Mouse (Mus musculus) cerebellum, adult 2 months (tissue): ENCODE measurements around the gene Dbr1. TPM values are rescaled to one million over a fixed set of nuclear protein-coding genes. Genes with fewer than 3 reads are reported as not detected.

Experiments used
- DNase-seq, 2 experiments: peaks; one replicate each; pipeline ENCODE4 v3.0.0; 2021
- H3K27ac ChIP-seq: fragments of 200-500 bp; 2 replicates; pipeline ENCODE4 v1.5.1; 2012; ENCODE audit warnings: low read length, control low read depth, inconsistent platforms; ENCODE audit not compliant: insufficient read depth
- H3K27me3 ChIP-seq: fragments of 200-500 bp; 2 replicates; pipeline ENCODE4 v1.6.1; 2012; ENCODE audit warnings: inconsistent platforms, mild to moderate bottlenecking, low read length, moderate library complexity; ENCODE audit not compliant: control insufficient read depth, insufficient read depth
- H3K4me1 ChIP-seq: fragments of 200-500 bp; 2 replicates; pipeline ENCODE4 v1.6.1; 2011; ENCODE audit warnings: low read length; ENCODE audit not compliant: control insufficient read depth, insufficient read depth
- H3K4me3 ChIP-seq: fragments of 200-500 bp; replicated peaks from 2 replicates; pipeline ENCODE3; 2011; ENCODE audit warnings: mild to moderate bottlenecking, low read depth, low read length, control low read depth; ENCODE audit not compliant: insufficient read depth
- CTCF ChIP-seq: fragments of 200-500 bp; IDR thresholded peaks from 2 replicates; pipeline ENCODE4 v1.5.1; 2011; ENCODE audit warnings: low read depth, mild to moderate bottlenecking, control low read depth, low read length, moderate library complexity, borderline replicate concordance; ENCODE audit not compliant: insufficient read depth
- POLR2A ChIP-seq: fragments of 200-500 bp; IDR thresholded peaks from 2 replicates; pipeline ENCODE4 v1.6.1; 2011; ENCODE audit warnings: low read length, control low read depth, borderline replicate concordance; ENCODE audit not compliant: insufficient read depth
- WGBS: fragments of 180-500 bp; shearing (Covaris S2); methylation state at CpG from one replicate; pipeline ENCODE4 v1.1.7; 2018; 5-methylcytosine and 5-hydroxymethylcytosine counted together
- polyA plus RNA-seq: library from polyadenylated mRNA; depleted of rRNA; stranded (reverse); fragments of >200 nt; gene quantifications from 2 replicates; pipeline ENCODE4 v1.2.3, GENCODE M21; 2012; rRNA removed

The Dbr1 gene
- polyA plus RNA-seq, 1 experiment, result 14.2 TPM

DNA sequence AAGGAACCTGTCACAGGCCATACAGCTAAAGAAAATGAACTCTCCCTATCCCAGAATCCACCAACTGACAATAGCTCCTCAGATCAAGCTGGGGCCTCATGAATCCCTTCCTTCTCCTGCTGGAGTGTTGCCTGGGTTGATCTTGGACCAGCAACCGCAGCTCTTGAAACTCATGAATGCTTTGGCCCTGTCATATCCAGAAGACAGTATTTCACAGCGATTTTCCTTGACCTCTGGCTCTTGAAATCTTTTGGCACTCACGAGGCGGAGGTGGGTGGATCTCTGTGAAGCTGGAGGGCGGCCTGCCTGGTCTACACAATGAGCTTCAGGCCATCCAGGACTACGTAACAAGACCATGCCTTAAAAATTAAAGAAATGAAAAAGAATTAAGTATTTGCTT is 48.5 kb downstream of the Dbr1 start:
- H3K27me3 ChIP-seq, result no peaks in the 10 kb centered on the region
- 62% methylated on average over 6 of the region's 6 CpGs for WGBS
- DNase-seq, result no peak
- TF ChIP-seq CTCF (no peak), POLR2A (no peak)
- H3K4me1 ChIP-seq, result no peaks in the 10 kb centered on the region
- no peak overlapping the region for H3K4me3 ChIP-seq
- H3K27ac ChIP-seq, result no peak overlapping the region

DNA sequence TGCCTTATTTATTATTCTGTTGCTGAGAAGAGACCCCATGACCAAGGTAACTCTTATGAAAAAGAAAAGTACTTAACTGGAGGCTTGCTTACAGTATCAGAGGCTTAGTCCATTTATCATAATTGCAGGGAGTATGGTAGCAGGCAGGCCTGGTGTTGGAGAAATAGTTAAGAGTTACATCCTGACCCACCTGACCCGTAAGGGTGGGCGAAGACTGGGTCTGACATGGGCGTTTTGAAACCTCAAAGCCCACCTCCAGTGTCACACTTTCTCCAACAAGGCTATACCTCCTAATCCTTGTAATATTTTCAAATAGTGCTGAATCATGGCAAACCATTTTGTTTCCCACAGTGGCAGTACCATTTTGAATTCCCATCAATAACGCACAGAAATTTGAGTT is 53.0 kb downstream of the Dbr1 start:
- TF ChIP-seq POLR2A (no peak), CTCF (no peak)
- 78% methylated on average over 4 of the region's 4 CpGs for WGBS
- no peak overlapping the region for H3K4me3 ChIP-seq
- no peak for DNase-seq
- H3K27me3 ChIP-seq, result no peaks in the 10 kb centered on the region
- no peaks in the 10 kb centered on the region; the same call in 1 of the 2 replicates for H3K4me1 ChIP-seq
- H3K27ac ChIP-seq, result peak overlapping the region; percentile 46; the same call in 1 of the 2 replicates

GRCm38 (mm10) chr9:99629281-99630011 is 53.8 kb downstream of the Dbr1 start, which contains the start of gene Dzip1l:
Dzip1l (plus strand) TSS chr9:99629496.
- WGBS, result under 1% methylated on average over 44 of the region's 44 CpGs
- TF ChIP-seq CTCF (no peak), POLR2A (0 out of 2 replicates have a peak, but pooled peaks have one; percentile 17)
- peak; percentile 68 to 77 for DNase-seq
- no peaks in the 10 kb centered on the region; the same call in 1 of the 2 replicates for H3K4me1 ChIP-seq
- peak within 1 kb of the TSS; percentile 82; the same call in 1 of the 2 replicates for H3K27ac ChIP-seq
- H3K27me3 ChIP-seq, result no peaks in the 10 kb centered on the region
- H3K4me3 ChIP-seq, result peak within 1 kb of the TSS; percentile 70

GRCm38 (mm10) chr9:99630071-99630470 is 54.5 kb downstream of the Dbr1 start:
- WGBS, result 2% methylated on average over 11 of the region's 11 CpGs
- peak overlapping the region; percentile 70 for H3K4me3 ChIP-seq
- H3K27me3 ChIP-seq, result no peaks in the 10 kb centered on the region
- no peak for TF ChIP-seq POLR2A
- TF ChIP-seq CTCF, result no peak
- DNase-seq, result peak; percentile 45 to 59
- peak overlapping the region; percentile 82; the same call in 1 of the 2 replicates for H3K27ac ChIP-seq
- no peaks in the 10 kb centered on the region; the same call in 1 of the 2 replicates for H3K4me1 ChIP-seq

DNA sequence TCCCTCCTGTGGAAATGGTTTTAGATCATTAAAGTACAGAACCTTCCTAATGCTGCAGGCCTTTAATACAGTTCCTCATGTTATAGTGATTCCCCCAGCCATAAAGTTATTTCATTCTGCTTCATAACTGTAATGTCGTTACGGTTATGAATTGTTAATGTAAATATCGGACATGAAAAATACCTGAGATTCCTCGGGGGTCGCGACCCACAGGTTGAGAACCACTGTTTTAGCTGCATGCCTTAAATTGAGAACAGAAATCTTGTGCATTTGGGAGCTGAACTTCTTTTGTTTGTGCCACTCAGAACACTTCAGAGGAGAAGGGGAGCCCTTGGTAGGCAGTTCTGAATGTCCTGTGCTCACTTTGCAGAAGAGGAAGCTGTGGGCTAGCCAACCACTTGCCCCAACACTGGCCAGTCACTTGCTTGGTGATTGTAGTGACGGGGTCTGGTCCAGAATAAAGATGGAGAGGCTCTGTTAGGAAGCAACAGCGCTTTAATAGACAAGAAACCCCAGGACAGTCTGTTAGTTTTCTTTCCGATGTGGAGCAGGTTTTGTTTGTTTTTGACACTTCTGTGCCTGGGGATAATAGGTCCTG is 55.0 kb downstream of the Dbr1 start:
- Histone ChIP-seq H3K4me1 (no peaks in the 10 kb centered on the region; the same call in 1 of the 2 replicates), H3K27ac (peak overlapping the region; percentile 82; the same call in 1 of the 2 replicates), H3K4me3 (peak overlapping the region; percentile 70), H3K27me3 (no peaks in the 10 kb centered on the region)
- DNase-seq, result no peak
- 70% methylated on average over 9 of the region's 9 CpGs for WGBS
- TF ChIP-seq CTCF, result no peak
- TF ChIP-seq POLR2A, result no peak

DNA sequence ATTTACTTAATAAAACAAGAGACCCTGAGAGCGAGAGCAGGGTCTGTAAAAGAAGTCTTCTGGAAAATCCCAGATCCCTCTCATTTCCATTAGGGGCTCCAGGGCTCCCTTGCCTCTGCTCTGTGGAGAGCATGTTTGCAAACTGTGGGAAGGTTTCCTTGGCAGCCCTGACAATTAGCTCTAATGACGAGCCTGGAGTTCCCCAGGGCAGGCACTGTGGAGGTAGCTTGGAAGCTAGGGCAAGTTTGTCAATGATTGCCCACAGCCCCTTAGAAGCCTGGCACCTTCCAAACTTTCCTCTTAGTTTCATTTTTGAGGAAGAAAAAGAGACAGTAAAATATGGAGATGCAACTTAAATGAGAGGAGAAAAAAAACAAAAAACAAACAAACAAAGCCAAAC is 56.2 kb downstream of the Dbr1 start:
- Histone ChIP-seq H3K27me3 (no peaks in the 10 kb centered on the region), H3K4me1 (no peaks in the 10 kb centered on the region; the same call in 1 of the 2 replicates), H3K4me3 (no peak overlapping the region), H3K27ac (no peak overlapping the region)
- no peak for TF ChIP-seq CTCF
- TF ChIP-seq POLR2A, result no peak
- WGBS, result 66% methylated on average over 2 of the region's 2 CpGs
- DNase-seq, result no peak

DNA sequence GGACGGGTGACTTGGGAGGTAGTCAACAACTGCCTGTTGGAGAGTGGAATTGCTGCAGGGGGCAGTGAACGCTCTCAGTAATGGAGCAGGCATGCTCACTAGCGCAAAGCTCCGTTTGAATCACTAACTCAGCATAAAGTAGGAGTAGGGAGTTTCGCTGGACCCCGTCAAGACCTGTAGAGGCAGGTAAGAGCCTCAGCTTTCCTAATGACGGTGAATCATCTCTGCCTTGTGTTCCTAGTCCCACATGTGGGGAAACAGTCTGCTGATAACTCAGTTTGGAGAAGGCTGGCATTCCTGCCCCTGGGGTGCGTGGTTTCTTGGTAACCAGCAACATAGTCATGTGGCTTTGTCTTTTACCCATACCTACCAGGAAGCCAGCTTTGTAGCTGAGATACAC is 56.7 kb downstream of the Dbr1 start:
- TF ChIP-seq CTCF (no peak), POLR2A (no peak)
- 49% methylated on average over 8 of the region's 8 CpGs for WGBS
- Histone ChIP-seq H3K4me3 (no peak overlapping the region), H3K27me3 (no peaks in the 10 kb centered on the region), H3K4me1 (no peaks in the 10 kb centered on the region; the same call in 1 of the 2 replicates), H3K27ac (no peak overlapping the region)
- DNase-seq, result no peak

Other genes with a start within 250 kb of the Dbr1 start
- 0.43 and 0.54 TPM in 2 replicates for gene Esyt3, start 217.2 kb upstream of the Dbr1 start, polyA plus RNA-seq
- gene Mras, start 138.4 kb upstream of the Dbr1 start, polyA plus RNA-seq, result 68.9 and 81.5 TPM in 2 replicates
- 0.15 and 0.49 TPM in 2 replicates for gene Nme9, start 124.3 kb upstream of the Dbr1 start, polyA plus RNA-seq
- 52.8 and 56.7 TPM in 2 replicates for gene Armc8, start 6.9 kb upstream of the Dbr1 start, polyA plus RNA-seq
- gene A4gnt, start 36.7 kb downstream of the Dbr1 start, polyA plus RNA-seq, result not detected in 2 replicates
- 8.4 and 8.5 TPM in 2 replicates for gene Dzip1l, start 53.7 kb downstream of the Dbr1 start, polyA plus RNA-seq
- not detected in 2 replicates for gene Cldn18, start 141.5 kb downstream of the Dbr1 start, polyA plus RNA-seq